Mouse (Mus musculus) embryo, embryonic 9.5 days (tissue): ENCODE data around the gene Abcd3.

Source experiments
- DNase-seq: peaks from one replicate; pipeline ENCODE4 v3.0.0-alpha.2; 2017; ENCODE audit errors: extremely low spot score

The Abcd3 gene

DNA sequence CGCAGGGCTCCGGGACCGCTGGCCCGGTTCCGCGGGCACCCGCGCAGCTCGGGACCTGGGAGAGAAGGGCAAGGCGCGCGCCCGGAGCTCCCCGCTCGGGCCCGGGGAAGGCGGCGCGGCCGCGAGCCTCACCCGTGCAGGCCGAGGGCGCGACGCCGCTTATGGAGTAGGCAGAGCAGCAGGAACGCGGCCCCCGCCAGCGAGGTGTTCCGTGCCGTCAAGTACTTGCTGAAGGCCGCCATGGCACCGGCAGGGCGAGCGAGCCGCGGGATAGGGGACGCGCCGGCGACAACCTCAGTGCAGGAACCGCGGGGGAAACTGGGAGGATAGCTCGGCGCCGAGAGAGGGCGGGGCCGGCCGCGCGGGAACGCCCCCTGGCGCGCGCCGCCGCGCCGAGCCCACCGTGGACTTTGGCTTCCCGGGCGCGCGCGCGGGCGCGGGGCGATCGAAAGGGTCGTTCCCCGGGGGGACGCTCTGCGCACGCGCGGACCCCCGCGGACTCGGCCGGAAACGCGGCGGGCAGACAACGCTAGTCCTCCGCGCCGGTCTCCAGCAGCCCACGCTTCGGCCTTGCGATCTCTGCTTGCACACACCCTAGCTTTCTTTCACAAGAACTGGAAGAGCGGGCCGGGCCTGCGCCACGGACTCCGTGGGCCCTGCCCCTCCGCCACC lies at the start of gene Abcd3:
Abcd3 (minus strand) TSS at position 426 of the 672 bp plus-strand sequence.
- DNase-seq, result peak; percentile 96

DNA sequence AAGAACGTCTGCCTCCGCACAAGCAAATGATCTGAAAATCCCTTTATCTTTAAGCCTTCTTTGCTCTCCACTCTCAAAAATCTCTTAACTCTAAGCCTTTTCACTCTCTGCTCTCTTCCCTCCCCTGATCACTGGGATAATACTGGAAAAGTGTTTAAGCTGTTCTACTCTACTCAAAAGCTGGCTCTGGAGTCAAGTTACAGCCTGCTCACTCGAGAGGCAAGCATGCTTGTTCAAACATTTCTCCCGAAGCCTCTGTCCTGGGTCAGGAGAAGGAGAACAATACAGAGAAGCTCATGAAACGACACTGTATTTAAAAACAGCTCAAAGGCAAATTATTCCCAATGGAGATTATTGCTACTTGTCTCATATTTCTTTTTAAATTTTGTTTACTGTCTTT lies 44.0 kb upstream of the Abcd3 start:
- DNase-seq, result peak; percentile 45

DNA sequence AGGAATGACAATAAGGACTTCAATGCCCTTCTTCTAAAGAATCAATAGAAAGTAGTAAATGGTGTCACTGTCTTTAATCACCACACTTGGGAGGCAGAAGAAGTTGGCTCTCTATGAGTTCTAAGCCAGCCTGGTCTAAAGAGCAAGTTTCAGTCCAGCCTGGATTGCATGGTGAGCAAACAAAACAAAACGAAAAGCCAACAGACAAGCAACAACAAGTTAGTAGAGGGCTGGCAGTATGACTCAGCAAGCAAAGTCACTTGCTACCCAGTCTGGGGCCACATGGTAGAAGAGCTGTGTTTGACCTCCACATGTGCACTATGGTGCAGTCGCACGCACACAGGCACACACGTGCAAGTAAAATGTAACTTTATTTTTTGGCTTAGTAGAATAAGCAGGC lies 41.0 kb upstream of the Abcd3 start:
- no peak for DNase-seq

DNA sequence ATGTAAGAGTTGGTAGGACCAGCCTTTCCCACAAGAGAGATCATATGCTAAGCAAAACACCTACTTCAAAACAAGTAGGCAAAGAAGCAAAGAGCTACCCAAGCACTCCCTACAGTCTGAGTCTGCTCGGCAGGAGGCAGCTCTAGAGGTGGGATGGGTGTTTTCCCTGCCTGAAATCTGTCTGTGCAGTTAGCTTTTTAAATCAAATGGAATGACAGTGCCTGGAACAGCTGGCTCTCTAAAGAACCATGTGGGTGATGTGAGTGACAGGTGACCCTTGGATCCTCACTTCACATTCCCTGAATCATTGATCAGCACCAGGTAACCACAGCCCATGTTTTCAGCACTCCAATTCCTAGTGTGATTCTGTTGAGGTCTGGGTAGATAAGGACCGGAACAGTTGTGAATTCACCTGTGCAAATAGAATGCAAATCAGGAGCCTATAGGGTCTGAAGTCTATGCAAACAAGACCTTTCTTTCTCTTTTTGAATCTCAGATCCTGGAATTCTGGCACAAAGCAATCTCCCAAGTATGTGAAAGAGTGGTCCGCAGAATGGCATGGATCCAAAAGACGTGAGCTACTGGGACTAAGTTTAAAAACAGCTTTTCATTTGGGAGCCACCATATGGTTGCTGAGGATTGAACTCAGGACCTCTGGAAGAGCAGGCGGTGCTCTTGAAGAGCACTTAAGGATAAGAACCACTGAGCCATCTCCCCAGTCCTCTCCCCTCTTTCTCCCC lies 38.8 kb upstream of the Abcd3 start:
- no peak for DNase-seq

DNA sequence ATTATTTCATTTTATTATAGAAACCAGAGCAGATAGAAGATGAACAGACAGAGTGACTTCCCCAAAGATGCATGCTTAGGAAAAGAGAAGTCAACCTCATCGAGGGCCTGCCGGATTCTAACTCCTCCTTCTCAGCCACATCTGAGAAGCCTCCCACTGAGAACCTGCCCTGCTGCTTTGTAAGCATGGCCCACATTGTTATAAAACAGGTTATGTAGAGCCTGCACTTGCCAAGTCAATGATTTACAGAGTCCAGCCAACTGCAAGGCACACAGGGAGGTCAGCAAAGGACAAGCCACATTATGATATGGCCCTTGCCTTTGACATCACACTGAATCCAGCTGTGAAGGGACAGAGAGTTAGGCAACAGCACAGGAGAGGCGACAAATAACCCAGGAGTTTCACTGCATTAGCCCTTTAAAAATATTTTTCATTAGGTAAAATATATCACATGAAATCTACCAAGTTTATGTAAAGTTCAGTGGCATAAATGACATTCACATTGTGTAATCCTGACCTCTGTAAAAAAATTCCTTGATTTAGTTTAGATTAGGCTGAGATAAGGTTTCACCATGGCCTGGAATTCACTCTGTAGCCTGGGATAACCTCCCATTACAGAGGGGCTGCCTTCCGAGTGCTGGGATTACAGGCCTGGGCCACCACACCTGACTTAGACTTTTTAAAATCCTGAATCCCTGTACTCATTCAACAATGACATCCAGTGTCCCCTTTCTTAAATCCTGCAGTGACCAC lies 37.1 kb upstream of the Abcd3 start:
- DNase-seq, result no peak

DNA sequence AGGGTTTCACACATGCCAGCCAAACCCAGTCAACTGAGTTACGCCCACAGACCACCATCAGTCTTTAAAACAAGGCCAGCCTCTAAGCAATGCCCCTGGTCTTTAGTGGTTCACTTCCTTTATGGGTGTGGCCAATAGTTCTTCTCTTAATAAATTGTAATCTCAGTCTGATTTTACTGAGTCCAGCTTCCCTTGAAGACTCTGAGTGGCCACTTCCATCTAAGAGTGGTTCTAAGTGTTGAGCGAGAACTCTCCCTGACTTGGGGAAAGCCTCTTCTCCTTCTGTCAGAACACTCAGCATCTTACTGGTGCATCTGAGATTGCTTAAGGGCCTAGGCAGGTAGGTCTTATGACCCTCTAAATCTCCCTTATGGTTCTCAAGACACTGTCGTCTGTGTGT lies 35.9 kb upstream of the Abcd3 start:
- DNase-seq, result no peak

DNA sequence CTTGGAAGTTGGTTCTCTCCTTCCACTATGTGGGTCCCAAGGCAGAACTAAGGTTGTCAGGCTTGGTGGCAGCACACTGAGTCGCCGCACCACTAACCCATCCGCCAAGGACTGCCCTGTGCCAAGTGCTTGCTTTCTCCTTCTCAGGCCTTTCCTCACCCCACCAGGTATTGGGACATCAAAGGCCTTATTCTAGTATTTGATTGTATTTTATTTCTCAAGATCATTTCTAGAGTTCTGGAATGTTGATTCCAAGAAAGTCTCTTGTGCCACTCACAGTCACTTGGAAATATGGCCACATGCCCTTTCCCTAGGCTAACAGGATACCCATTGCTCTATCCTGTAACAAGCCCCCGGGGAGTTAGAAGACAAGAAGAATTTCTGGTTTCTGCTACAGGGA lies 35.3 kb upstream of the Abcd3 start:
- no peak for DNase-seq

DNA sequence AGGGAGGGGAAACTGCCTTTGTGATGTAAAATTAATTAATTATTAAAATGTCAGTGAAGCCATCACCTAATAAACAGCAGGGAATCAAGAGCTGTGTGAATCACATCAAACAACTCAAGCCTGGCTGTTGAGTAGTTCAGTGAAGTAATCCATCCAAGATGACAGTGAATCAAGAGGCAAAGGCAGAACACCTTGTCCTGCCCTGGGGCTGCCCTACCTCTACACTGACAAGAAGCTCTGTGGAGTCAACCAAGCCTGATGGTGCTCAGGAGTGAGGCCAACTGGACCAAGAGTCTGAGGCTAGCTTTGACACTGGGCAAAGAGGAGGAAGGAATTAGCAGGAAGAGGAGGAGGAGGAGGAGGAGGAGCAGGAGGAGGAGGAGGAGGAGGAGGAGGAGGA lies 32.2 kb upstream of the Abcd3 start:
- no peak for DNase-seq

DNA sequence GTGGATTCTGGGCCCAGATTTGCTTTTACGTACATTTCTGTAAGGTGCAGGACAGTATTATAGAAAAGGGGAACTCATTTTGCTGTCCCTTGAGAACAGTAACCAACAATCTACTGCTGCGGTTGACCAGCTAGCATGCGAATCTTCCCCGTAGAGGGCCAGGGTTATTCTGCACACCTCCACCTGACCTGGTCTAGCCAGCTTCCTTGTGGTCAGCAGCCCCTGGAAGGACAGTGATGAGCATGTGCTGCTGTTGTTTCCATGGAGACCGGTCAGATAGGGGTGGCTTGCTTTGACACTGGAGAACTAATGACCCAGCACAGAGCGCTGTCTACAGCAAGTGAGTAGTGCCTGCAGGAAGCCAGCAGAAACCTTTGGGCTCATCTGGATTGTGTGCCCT lies 29.6 kb upstream of the Abcd3 start:
- no peak for DNase-seq

DNA sequence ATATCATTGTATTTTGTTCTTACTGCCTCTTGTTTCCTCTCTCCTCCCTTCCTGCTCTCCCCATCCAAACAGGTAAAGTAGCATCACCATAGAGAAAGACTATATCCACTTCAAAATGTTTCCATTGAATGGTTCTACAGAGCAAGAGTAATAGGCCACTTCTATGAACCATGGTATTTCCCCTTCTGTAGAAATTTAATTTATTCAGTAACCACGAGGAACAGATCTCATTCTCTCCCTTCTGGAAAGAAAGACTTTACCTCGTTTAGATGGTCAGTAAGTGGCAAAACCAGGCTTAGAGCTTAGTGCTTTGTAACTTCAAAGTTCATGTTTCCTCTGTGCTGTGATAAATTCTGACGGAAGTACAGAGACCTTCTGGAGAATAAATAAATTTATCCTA lies 28.9 kb upstream of the Abcd3 start:
- no peak for DNase-seq

DNA sequence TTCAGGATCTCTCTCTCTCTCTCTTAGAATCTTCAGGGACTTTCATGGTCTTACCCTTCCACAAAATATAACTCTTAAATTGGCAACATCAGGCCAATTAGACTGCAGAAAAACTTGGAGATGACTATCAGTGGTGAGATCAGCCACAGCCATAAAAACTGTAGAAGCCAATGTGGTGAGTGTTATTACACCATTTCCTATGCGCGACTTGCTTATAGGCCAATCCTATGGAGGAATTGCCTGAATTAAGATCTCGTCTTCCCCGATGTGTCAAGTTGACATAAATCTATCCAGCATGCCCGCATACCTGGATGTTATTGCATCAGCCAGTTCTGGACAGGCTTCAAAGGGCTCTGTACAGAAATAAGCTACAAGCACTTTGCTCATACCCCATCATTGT lies 28.2 kb upstream of the Abcd3 start:
- no peak for DNase-seq

DNA sequence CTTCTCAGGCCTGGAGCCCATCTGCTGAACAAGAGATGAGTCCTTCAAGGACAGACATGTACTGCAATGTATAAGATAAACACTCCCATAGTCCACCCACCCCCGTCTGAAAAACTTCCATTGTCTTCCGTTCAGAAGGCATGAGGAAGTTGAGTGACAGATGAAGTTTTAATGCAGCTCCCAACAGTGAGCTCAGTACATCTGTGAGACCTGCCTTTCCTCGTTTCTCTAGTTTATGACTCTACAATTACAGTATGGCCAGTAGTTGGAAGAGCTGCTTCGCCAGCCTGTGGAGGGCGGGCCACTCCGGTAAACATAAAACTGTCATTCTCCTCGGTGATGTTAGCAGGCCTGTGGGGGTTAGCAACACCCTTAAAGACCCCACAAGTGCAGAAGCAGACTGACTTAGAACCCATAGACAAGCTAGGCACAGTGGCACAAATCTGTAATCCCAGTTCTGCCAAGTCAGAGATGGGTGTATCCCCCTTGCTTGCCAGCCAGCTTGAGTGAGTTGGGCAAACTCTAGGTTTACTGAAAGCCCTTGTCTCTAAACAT lies 27.3 kb upstream of the Abcd3 start:
- no peak for DNase-seq

DNA sequence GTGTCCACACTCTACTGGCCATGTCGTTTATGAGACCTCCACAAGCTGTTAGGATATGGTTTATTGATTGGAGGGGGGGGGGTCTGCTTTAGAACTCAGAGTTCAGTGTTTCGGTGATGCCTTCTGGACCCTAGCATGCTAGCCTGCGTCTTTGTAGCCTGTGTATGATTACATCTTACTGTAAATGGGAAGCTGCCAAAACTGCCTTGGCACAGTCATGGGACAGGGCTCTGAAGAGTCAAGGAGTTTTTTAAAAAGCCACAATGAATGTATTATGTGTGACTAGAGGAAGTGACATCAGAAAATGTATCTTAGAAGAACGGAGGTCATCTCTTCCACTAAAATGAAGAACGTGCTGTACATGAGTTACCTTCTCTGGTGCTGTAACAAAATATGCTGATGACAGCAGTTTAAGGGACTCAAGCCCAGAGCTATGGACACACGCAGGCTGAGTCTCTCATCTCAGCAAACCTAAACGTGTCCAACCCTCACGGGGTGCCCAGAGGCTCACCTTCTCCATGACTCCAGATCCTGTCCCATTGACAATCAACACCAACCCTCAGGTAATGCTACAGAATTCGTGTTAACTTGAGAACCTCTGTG lies 26.4 kb upstream of the Abcd3 start:
- DNase-seq, result no peak

DNA sequence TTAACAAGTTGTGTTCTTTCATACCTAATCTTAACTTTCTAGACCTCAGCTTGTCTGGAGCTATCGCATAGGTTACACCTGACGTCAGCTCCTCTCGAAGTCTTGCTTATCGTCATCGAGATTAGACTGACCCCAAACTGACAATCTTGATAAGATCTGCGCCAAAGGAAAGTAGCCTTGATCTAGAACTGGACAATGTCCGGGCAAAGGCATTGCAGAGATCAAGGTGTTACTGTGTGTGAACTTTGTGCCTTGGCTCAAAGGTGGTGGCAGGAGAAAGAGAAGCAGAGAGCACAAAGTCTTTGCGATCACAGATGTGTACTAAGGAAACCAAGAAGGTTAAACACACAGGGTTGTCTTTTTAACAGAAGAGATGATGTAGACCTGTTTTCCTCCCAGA lies 25.2 kb upstream of the Abcd3 start:
- no peak for DNase-seq

DNA sequence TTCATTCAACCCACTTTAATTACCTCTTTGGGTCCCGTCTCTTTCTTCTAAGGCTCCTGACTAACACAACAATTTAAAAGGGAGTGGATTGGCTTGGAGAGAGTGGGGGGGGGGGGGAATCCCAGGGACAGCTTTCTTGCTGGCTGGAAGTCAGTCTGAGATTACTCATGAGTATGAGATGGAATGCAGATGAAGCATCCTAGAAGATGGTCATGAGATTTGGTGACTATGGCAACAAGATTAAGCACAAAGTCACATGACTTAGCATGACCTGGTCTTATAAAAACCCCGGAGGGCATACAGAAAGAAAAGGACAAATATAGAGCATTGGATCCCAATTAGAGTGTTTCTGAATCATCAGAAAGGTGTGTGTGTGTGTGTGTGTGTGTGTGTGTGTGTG lies 19.6 kb upstream of the Abcd3 start:
- no peak for DNase-seq

DNA sequence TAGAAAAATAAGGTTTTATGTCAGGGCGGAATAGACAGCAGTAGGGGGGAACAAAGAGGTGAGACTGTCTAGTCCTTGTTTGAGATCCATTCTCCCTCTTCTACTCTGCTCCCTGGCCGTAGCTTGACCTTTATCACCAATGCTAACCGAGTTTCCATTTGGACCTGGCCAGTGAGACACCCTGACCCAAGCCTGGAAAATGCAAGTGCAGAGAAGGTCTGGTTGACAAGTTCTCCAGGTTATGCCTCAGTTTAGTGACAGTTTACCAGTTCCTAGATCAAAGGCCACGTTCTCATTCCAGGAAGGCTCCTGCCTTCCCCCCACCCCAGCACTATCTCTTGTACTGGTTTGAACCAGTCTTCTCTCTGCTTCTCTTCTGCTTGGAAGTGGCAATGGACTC lies 19.1 kb upstream of the Abcd3 start:
- no peak for DNase-seq

DNA sequence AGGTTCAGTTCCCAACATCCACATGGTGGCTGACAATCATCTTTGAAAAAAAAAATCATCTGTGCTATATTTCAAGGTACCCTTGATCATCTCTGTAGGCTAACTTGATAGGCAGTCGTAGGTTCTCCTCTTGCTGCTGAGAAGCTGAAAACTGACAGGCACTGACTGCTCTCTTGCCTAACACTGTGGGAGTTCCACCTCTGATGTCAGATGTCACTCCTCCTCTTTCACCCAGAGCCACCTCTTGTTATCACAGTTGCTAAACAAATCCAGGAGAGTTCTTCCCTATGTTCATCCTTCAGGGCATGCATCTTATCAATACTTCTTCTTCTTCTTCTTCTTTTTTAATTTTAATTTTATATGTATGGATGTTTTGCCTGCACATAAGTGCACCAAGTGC lies 10.0 kb upstream of the Abcd3 start:
- DNase-seq, result no peak

DNA sequence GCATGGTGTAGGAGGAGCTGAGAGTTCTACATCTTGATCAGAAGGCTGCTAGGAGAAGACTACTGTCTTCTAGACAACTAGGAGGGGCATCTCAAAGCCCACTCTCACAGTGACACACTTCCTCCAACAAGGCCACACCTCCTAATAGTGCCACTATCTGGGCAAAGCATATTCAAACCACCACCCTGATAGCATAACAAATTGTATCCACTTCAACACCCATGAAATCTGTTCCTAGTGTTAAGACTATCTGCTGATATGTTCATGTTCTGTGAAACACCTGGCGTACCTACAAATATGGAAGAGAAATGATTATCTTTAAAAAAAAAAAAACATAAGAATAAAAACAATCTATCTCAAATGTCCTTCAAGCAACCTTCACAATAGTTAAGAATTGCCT lies 9.2 kb upstream of the Abcd3 start:
- DNase-seq, result no peak

DNA sequence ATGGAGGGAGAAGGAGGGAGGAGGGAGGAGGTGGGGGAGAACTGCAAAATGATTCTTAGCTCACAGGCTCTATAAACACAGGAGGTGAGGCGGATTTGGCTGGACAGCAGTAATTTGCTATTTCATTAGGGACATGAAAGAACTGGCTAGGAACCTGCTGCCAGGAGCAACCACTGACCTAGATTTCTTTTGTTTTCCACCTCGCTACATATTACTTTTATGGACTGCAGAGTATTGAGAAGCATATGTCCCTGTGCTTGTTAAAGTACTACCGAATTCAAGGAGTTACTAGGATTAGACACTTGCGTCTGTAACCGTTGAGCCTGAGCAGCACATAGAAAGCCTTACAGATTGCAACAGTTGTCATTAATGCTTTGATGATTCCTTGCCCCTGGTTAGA lies 7.5 kb upstream of the Abcd3 start:
- no peak for DNase-seq

DNA sequence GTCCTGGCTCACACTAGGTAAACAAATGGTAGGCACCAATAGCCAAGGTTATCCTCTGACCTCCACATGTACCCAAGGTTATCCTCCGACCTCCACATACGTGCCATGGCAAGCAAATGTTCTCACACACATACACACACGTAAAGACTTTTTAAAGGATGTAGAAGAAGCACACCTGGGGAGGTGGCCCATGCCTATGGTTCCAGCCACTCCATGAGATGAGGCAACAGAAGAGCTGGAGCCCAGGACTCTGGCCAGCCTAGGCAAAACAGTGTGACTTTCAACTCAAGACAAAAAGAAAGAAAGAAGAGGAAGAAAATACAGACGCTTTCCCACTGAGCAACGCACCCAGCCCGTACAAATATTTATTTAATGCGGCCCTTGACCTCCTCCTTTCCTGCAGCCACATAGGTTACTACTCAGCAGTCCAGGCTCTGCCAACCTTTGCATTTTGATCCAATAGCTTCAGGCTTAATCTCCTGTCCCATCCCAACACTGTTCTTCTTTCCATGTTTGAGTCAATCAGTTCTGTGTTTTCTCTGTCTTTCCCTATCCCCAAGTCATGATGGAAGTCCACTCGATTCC lies 6.5 kb upstream of the Abcd3 start:
- DNase-seq, result peak; percentile 10

DNA sequence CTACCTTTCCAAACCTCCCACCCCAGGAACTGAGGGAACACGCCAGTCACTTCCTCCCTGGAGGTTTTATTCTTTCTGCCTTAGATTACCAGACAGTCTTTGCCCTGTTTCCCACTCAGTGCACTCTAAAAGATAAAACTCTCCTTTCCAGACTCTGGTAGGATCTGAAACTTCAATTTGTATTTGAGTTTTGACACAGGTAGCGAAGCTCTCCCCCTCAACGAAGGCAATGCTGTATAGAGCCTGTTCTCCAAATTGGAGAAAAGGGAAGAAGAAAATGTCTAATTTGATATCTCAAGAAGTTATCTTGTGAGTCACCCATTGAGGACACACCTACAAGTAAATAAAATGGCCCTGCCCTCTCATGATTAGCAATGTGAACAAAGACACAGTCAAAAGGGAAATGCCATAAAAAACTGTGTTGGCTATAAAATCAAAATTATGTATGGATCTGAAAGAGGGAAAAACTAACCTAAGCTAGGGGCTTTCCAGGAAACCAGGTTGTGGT lies 4.6 kb upstream of the Abcd3 start:
- no peak for DNase-seq
